Comparison of ENCODE assay signal across 8 mouse cellular contexts in the genomic region with DNA sequence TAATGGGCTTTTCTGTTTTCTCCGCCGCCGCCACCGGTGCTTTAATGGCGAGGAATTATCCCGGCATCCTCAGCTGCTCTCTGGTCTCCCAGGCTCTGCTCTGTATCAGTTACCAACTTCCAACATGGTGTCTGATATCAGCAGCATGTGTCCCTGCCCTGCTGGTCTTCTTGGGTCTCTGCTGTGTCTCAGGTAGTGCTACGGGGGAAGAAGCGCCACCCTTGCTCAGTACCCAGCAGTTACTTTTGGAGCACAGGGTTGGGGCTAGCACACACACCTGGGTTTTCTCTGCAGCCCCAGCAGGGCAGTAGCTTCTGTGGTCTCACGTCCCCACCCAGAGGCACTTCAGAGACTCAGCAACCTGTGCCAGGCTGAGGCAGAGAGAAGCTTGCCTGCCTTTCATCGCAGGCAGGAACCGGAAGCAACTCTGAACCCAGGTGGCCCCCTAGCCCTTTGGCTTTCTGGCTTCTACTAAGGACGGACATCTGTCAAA. TPM values are rescaled to one million over a fixed set of nuclear protein-coding genes. Genes with fewer than 3 reads are reported as not detected.
A peak's percentile ranks its signal among the peaks of the same experiment; 100 is the strongest.
DNase-seq lines count a peak whose midpoint lies in the region; ATAC-seq and TF ChIP-seq lines count a peak whose summit lies in the region.

No protein-coding gene starts in this region.

- peaks cover 14% of the 10 kb centered on the region for H3K4me1 ChIP-seq in embryonic facial prominence, embryonic 12.5 days
- peaks cover 5% of the 10 kb centered on the region for H3K4me1 ChIP-seq in lung, embryonic 16.5 days (replicated peaks; ENCODE audit: control insufficient read depth, insufficient read depth, low read length)

- H3K9ac ChIP-seq in embryonic facial prominence, embryonic 12.5 days = peak overlapping the region; percentile 3; the same call in 1 of the 2 replicates
- H3K9ac ChIP-seq in lung, embryonic 16.5 days (ENCODE audit: low read length) = peak overlapping the region; percentile 55

- peak overlapping the region; percentile 55 for H3K4me2 ChIP-seq in embryonic facial prominence, embryonic 12.5 days (replicated peaks)
- H3K4me2 ChIP-seq in lung, embryonic 16.5 days (ENCODE audit: low read depth, low read length) = peak overlapping the region; percentile 75

- peak in 1 of 2 experiments; percentile 18 for DNase-seq in layer of hippocampus, adult 2 months (ENCODE audit: low spot score in 2 of 2)
- DNase-seq in layer of hippocampus, adult 9-10 months (ENCODE audit: low spot score) = no peak
- peak; percentile 11 for DNase-seq in skeletal muscle tissue, adult 2 months (ENCODE audit: low read depth, low spot score)
- DNase-seq in layer of hippocampus, postnatal 14 days (ENCODE audit: low spot score in 2 of 2) = no peak
- DNase-seq in frontal cortex, postnatal 10 days (ENCODE audit: low spot score in 2 of 2) = no peak

- H3K9me3 ChIP-seq in embryonic facial prominence, embryonic 12.5 days = no peaks in the 10 kb centered on the region
- H3K9me3 ChIP-seq in lung, embryonic 16.5 days (ENCODE audit: control insufficient read depth, low read length) = no peaks in the 10 kb centered on the region

- peak overlapping the region; percentile 64; the same call in 1 of the 2 replicates for H3K27ac ChIP-seq in layer of hippocampus, adult 2 months
- H3K27ac ChIP-seq in embryonic facial prominence, embryonic 12.5 days = peak overlapping the region; percentile 32
- H3K27ac ChIP-seq in lung, embryonic 16.5 days (ENCODE audit: low read length) = peak overlapping the region; percentile 78

- peak overlapping the region; percentile 57 for H3K4me3 ChIP-seq in layer of hippocampus, adult 2 months
- H3K4me3 ChIP-seq in embryonic facial prominence, embryonic 12.5 days = peak overlapping the region; percentile 28
- H3K4me3 ChIP-seq in lung, embryonic 16.5 days (ENCODE audit: low read length) = peak overlapping the region; percentile 58

- H3K36me3 ChIP-seq in embryonic facial prominence, embryonic 12.5 days = no peaks in the 10 kb centered on the region
- no peaks in the 10 kb centered on the region for H3K36me3 ChIP-seq in lung, embryonic 16.5 days (ENCODE audit: control insufficient read depth, insufficient read depth, low read length)

- no peaks in the 10 kb centered on the region for H3K27me3 ChIP-seq in embryonic facial prominence, embryonic 12.5 days
- no peaks in the 10 kb centered on the region for H3K27me3 ChIP-seq in lung, embryonic 16.5 days (ENCODE audit: control insufficient read depth, insufficient read depth, low read depth, low read length)

- WGBS in embryonic facial prominence, embryonic 12.5 days = 7% methylated on average over 12 of the region's 12 CpGs
- 4% methylated on average over 12 of the region's 12 CpGs for WGBS in lung, embryonic 16.5 days

- TF ChIP-seq CTCF in layer of hippocampus, adult 2 months (conservative IDR thresholded peaks at IDR 0.05) = 0 out of 2 replicates have a peak, but pooled peaks have one; percentile 15

- peak; percentile 57; the same call in 1 of the 2 replicates for ATAC-seq in embryonic facial prominence, embryonic 12.5 days (ENCODE audit: insufficient number of reproducible peaks, insufficient read depth, low FRiP score, low TSS enrichment)
- ATAC-seq in inflammation-experienced regulatory T-cells, adult 6 months = peak; percentile 76
- ATAC-seq in lung, embryonic 16.5 days (ENCODE audit: low read depth) = peak; percentile 72

RNA-seq across cellular contexts. Expression of a gene that starts 26.9 kb away (rescaled TPM):
- total RNA-seq in layer of hippocampus, adult 2 months (2021) = 10 to 100 TPM; 56.1 to 65.6 TPM
- 5.4 and 6.4 TPM in 2 replicates for polyA plus RNA-seq in embryonic facial prominence, embryonic 12.5 days (2016; fragmentation: Nextera tagmentation; extraction: Ambion mirVana)
- polyA plus RNA-seq in inflammation-experienced regulatory T-cells, adult 6 months (2017; shearing (Covaris generic)) = 10 to 100 TPM; 25.8 to 50.3 (median 43.8) TPM
- 11.2 and 15.5 TPM in 2 replicates for polyA plus RNA-seq in lung, embryonic 16.5 days (2015; fragmentation: Nextera tagmentation; extraction: Ambion mirVana)
- total RNA-seq in layer of hippocampus, postnatal 14 days (2021) = 10 to 100 TPM; 44.0 to 46.2 TPM

RNA-seq across cellular contexts. Expression of a gene that starts 37.0 kb away (rescaled TPM):
- total RNA-seq in layer of hippocampus, adult 2 months (2021) = 10 to 100 TPM; 17.2 to 22.2 TPM
- polyA plus RNA-seq in embryonic facial prominence, embryonic 12.5 days (2016; fragmentation: Nextera tagmentation; extraction: Ambion mirVana) = 10.4 and 10.7 TPM in 2 replicates
- polyA plus RNA-seq in inflammation-experienced regulatory T-cells, adult 6 months (2017; shearing (Covaris generic)) = 100 to 1,000 TPM in 2 of 3 experiments, 10 to 100 TPM in 1; 83.5 to 124 (median 120) TPM
- 13.2 and 14.6 TPM in 2 replicates for polyA plus RNA-seq in lung, embryonic 16.5 days (2015; fragmentation: Nextera tagmentation; extraction: Ambion mirVana)
- total RNA-seq in layer of hippocampus, postnatal 14 days (2021) = 10 to 100 TPM; 21.7 to 25.0 TPM
